Mouse (Mus musculus): ENCODE results near the gene Krtap22-2.
"Not testable (repeated sequence)": the region's sequence is repeated elsewhere in the genome, so short reads cannot be mapped to it uniquely, and the experiment has no call there.

The Krtap22-2 gene

DNA sequence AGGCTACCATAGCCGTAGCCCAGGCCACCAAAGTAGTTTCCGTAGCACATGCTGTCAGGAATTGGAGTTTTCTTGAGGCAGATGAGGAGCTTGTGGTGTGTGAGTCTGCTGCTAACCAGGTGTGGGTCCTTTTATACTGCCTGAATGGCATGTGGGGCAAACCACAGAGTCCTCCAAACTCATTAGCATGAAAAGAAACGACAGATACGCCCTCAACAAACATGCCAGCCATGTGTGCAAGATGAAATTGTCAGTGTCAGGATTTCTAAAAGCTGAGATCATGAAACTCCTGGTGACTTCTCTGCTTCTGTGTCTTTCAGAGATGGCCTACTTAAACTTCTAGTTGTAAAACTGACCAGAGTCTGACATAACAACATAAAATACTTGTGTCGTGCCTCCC lies at the start of gene Krtap22-2:
TSS of gene Krtap22-2 (minus strand) at position 101 of the 400 bp plus-strand sequence.
- no peak for DNase-seq (ENCODE audit: low spot score)

DNA sequence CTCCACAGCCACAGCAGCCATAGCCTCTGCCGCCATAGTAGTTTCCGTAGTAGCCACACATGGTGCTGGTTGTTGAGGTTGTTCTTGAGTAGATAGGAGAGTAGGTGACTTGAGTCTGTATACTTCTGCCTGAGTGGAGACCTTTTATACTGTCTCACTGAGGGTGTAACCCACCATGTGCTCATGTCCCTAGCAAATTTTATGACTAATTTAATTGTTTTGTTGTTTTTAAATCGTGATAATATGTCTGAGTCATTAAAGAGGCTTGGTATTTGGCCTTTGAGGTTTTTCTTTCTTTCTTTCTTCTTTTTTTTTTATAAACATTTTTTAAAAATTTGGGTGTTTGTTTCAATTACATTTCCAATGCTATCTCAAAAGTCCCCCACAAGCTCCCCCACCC lies 37.2 kb upstream of the Krtap22-2 start, which contains the start of gene Krtap6-5:
TSS of gene Krtap6-5 (minus strand) at position 101 of the 400 bp plus-strand sequence.
- DNase-seq (ENCODE audit: low spot score): no peak

DNA sequence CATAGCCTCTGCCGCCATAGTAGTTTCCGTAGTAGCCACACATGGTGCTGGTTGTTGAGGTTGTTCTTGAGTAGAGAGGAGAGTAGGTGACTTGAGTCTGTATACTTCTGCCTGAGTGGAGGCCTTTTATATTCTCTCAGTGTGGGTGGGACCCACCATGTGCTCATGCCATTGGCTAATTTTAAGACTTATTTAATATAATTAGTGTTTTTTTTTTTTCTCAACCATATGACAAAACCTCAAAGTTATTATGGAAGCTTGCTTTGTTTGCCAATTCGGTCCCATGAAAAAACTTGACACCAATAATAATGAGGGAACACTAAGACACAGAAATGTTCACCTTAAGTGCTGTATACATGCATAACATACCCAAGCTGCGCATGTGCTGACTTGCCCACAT lies 30.8 kb upstream of the Krtap22-2 start, which contains the start of gene Gm10228:
TSS of gene Gm10228 (minus strand) at position 101 of the 400 bp plus-strand sequence.
- DNase-seq (ENCODE audit: low spot score): not testable (repeated sequence)

DNA sequence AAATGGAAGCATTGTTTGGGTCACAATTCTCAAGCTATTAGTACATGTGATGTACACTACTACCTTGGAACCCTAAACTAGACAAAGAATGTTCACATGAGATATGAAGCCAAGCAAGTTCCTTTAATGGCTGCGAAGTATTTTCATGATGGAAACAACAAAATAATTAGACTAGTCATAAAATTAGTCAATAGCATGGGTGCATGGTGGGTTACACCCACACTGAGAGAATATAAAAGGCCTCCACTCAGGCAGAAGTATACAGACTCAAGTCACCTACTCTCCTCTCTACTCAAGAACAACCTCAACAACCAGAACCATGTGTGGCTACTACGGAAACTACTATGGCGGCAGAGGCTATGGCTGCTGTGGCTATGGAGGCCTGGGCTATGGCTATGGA lies 20.8 kb upstream of the Krtap22-2 start, which contains the start of gene Krtap6-1:
TSS of gene Krtap6-1 (plus strand) at position 301 of the 400 bp plus-strand sequence.
- DNase-seq (ENCODE audit: low spot score): not testable (repeated sequence)

DNA sequence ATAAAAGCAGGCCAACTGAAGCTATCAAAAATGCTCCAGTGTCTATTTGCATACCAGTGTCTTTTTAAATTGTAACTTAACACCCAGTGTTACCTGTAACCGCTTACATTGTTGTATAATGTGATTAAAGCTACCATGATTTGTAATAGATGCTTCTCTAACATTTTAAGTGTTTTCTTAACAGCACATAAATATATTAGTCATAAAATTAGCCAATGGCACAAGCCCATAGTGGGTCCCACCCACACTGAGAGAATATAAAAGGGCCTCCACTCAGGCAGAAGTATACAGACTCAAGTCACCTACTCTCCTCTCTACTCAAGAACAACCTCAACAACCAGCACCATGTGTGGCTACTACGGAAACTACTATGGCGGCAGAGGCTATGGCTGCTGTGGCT lies 4.4 kb upstream of the Krtap22-2 start, which contains the start of gene Gm10229:
TSS of gene Gm10229 (plus strand) at position 301 of the 400 bp plus-strand sequence.
- DNase-seq (ENCODE audit: low spot score): not testable (repeated sequence)

DNA sequence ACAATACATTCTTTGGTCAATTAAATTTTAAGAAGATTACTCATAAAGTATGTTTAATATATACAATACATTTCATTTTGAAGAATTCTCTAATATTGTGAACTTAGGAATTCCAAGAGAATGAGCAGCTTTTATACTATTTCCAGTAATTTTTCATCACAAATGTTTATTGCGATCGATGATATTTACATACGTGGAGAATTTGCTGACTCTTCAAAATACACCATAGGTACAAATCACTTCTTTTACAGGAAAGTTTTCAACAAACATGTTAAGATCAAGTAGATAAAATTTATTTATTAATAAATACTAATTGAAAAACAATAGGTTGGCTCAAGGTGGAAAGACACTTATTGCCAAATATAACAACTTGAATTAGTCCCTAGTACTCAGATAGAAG lies 3.4 kb upstream of the Krtap22-2 start:
- DNase-seq (ENCODE audit: low spot score): no peak

DNA sequence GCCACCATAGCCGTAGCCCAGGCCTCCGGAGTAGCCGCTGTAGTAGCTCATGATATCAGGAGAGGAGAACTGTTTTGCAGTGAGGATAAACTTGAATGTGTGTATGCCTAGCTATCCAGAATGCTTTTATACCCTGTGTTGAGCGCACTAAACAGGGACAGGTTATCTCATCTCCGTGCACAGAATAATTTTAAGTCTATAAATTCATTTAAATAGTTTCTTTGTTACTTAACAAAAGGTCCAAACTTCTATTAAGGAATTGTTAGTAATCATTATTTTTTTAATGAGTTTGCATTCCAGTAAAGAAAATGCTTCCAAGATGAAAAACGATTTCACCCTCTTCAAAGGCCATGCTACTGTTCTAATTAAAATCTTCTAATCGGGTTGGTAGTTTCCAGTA lies 47.8 kb downstream of the Krtap22-2 start, which contains the start of gene Krtap16-3:
TSS of gene Krtap16-3 (minus strand) at position 101 of the 400 bp plus-strand sequence.
- DNase-seq (ENCODE audit: low spot score): no peak

Measured in urinary bladder, postnatal 25 days (tissue).